Mouse (Mus musculus): ENCODE measurements around the gene Cnpy3. TPM values are rescaled to one million over a fixed set of nuclear protein-coding genes. Genes with fewer than 3 reads are reported as not detected.

The Cnpy3 gene
- polyA plus RNA-seq, 1 experiment from 2014 or later = 54.9 TPM

- H3K4me3 ChIP-seq (ENCODE audit: low read depth, low read length) = peak overlapping the region; percentile 76
- H3K9me3 ChIP-seq (ENCODE audit: control insufficient read depth, low read length) = no peaks in the 10 kb centered on the region
- H3K27me3 ChIP-seq (ENCODE audit: control insufficient read depth, insufficient read depth, low read length) = no peaks in the 10 kb centered on the region
- H3K36me3 ChIP-seq (ENCODE audit: control insufficient read depth, insufficient read depth, low read length) = no peaks in the 10 kb centered on the region
- H3K27ac ChIP-seq (ENCODE audit: low read depth, low read length) = peak overlapping the region; percentile 69
- WGBS = 7% methylated on average over 39 of the region's 41 CpGs
- DNase-seq (ENCODE audit: low spot score) (no peak), ATAC-seq (ENCODE audit: insufficient read depth, low FRiP score, low TSS enrichment) (peak; percentile 81)
- H3K4me2 ChIP-seq (ENCODE audit: low read depth) = peak overlapping the region; percentile 76
- H3K4me1 ChIP-seq (ENCODE audit: control insufficient read depth, insufficient read depth, low read length) = peaks cover 17% of the 10 kb centered on the region
- H3K9ac ChIP-seq (ENCODE audit: low read length) = peak overlapping the region; percentile 73
Observed at GRCm38 (mm10) chr17:46703971-46704886, 47.8 kb downstream of the Cnpy3 start.

- Histone ChIP-seq H3K4me2 (ENCODE audit: low read depth) (no peak overlapping the region), H3K36me3 (ENCODE audit: control insufficient read depth, insufficient read depth, low read length) (no peaks in the 10 kb centered on the region; the same call in 1 of the 2 replicates), H3K4me1 (ENCODE audit: control insufficient read depth, insufficient read depth, low read length) (peaks cover 17% of the 10 kb centered on the region), H3K27ac (ENCODE audit: low read depth, low read length) (no peak overlapping the region), H3K27me3 (ENCODE audit: control insufficient read depth, insufficient read depth, low read length) (no peaks in the 10 kb centered on the region), H3K9me3 (ENCODE audit: control insufficient read depth, low read length) (no peaks in the 10 kb centered on the region), H3K4me3 (ENCODE audit: low read depth, low read length) (no peak overlapping the region; the same call in 1 of the 2 replicates), H3K9ac (ENCODE audit: low read length) (peak overlapping the region; percentile 39; the same call in 1 of the 2 replicates)
- no peak for DNase-seq (ENCODE audit: low spot score)
- WGBS = 87% methylated on average over 5 of the region's 5 CpGs
- no peak for ATAC-seq (ENCODE audit: insufficient read depth, low FRiP score, low TSS enrichment)
Observed at GRCm38 (mm10) chr17:46702506-46702905, 49.5 kb downstream of the Cnpy3 start.

- DNase-seq (ENCODE audit: low spot score) (no peak), ATAC-seq (ENCODE audit: insufficient read depth, low FRiP score, low TSS enrichment) (no peak)
- H3K4me2 ChIP-seq (ENCODE audit: low read depth) = no peak overlapping the region
- H3K4me1 ChIP-seq (ENCODE audit: control insufficient read depth, insufficient read depth, low read length) = peaks cover 17% of the 10 kb centered on the region
- H3K27ac ChIP-seq (ENCODE audit: low read depth, low read length) = no peak overlapping the region
- WGBS = 92% methylated on average over 12 of the region's 12 CpGs
- H3K36me3 ChIP-seq (ENCODE audit: control insufficient read depth, insufficient read depth, low read length) = no peaks in the 10 kb centered on the region; the same call in 1 of the 2 replicates
- no peaks in the 10 kb centered on the region for H3K27me3 ChIP-seq (ENCODE audit: control insufficient read depth, insufficient read depth, low read length)
- H3K9ac ChIP-seq (ENCODE audit: low read length) = no peak overlapping the region
- H3K4me3 ChIP-seq (ENCODE audit: low read depth, low read length) = no peak overlapping the region
- H3K9me3 ChIP-seq (ENCODE audit: control insufficient read depth, low read length) = no peaks in the 10 kb centered on the region
Observed at GRCm38 (mm10) chr17:46702100-46702499, 49.9 kb downstream of the Cnpy3 start.

GRCm38 (mm10) chr17:46701489-46701888 is 50.5 kb downstream of the Cnpy3 start:
- H3K27ac ChIP-seq (ENCODE audit: low read depth, low read length) = no peak overlapping the region
- no peak overlapping the region for H3K4me2 ChIP-seq (ENCODE audit: low read depth)
- no peaks in the 10 kb centered on the region for H3K9me3 ChIP-seq (ENCODE audit: control insufficient read depth, low read length)
- no peak overlapping the region for H3K4me3 ChIP-seq (ENCODE audit: low read depth, low read length)
- WGBS = 89% methylated on average over 12 of the region's 12 CpGs
- no peaks in the 10 kb centered on the region; the same call in 1 of the 2 replicates for H3K36me3 ChIP-seq (ENCODE audit: control insufficient read depth, insufficient read depth, low read length)
- H3K9ac ChIP-seq (ENCODE audit: low read length) = no peak overlapping the region; the same call in 1 of the 2 replicates
- no peaks in the 10 kb centered on the region for H3K27me3 ChIP-seq (ENCODE audit: control insufficient read depth, insufficient read depth, low read length)
- no peak for ATAC-seq (ENCODE audit: insufficient read depth, low FRiP score, low TSS enrichment)
- DNase-seq (ENCODE audit: low spot score) = no peak
- H3K4me1 ChIP-seq (ENCODE audit: control insufficient read depth, insufficient read depth, low read length) = peaks cover 17% of the 10 kb centered on the region

- DNase-seq (ENCODE audit: low spot score) (no peak), ATAC-seq (ENCODE audit: insufficient read depth, low FRiP score, low TSS enrichment) (no peak)
- Histone ChIP-seq H3K4me1 (ENCODE audit: control insufficient read depth, insufficient read depth, low read length) (peaks cover 17% of the 10 kb centered on the region), H3K4me2 (ENCODE audit: low read depth) (no peak overlapping the region), H3K36me3 (ENCODE audit: control insufficient read depth, insufficient read depth, low read length) (no peaks in the 10 kb centered on the region; the same call in 1 of the 2 replicates), H3K9ac (ENCODE audit: low read length) (no peak overlapping the region), H3K27ac (ENCODE audit: low read depth, low read length) (no peak overlapping the region), H3K9me3 (ENCODE audit: control insufficient read depth, low read length) (no peaks in the 10 kb centered on the region), H3K4me3 (ENCODE audit: low read depth, low read length) (no peak overlapping the region), H3K27me3 (ENCODE audit: control insufficient read depth, insufficient read depth, low read length) (no peaks in the 10 kb centered on the region)
- 90% methylated on average over 3 of the region's 3 CpGs for WGBS
Observed at GRCm38 (mm10) chr17:46699912-46700311, 52.1 kb downstream of the Cnpy3 start.

GRCm38 (mm10) chr17:46699245-46699644 is 52.8 kb downstream of the Cnpy3 start:
- WGBS = 48% methylated on average over 5 of the region's 5 CpGs
- H3K9ac ChIP-seq (ENCODE audit: low read length) = no peak overlapping the region
- ATAC-seq (ENCODE audit: insufficient read depth, low FRiP score, low TSS enrichment) (no peak), DNase-seq (ENCODE audit: low spot score) (no peak)
- no peaks in the 10 kb centered on the region; the same call in 1 of the 2 replicates for H3K36me3 ChIP-seq (ENCODE audit: control insufficient read depth, insufficient read depth, low read length)
- H3K27me3 ChIP-seq (ENCODE audit: control insufficient read depth, insufficient read depth, low read length) = no peaks in the 10 kb centered on the region
- H3K4me1 ChIP-seq (ENCODE audit: control insufficient read depth, insufficient read depth, low read length) = peaks cover 17% of the 10 kb centered on the region
- no peaks in the 10 kb centered on the region for H3K9me3 ChIP-seq (ENCODE audit: control insufficient read depth, low read length)
- H3K27ac ChIP-seq (ENCODE audit: low read depth, low read length) = no peak overlapping the region
- no peak overlapping the region for H3K4me3 ChIP-seq (ENCODE audit: low read depth, low read length)
- H3K4me2 ChIP-seq (ENCODE audit: low read depth) = no peak overlapping the region

GRCm38 (mm10) chr17:46698515-46698914 is 53.5 kb downstream of the Cnpy3 start:
- H3K9me3 ChIP-seq (ENCODE audit: control insufficient read depth, low read length) = no peaks in the 10 kb centered on the region
- ATAC-seq (ENCODE audit: insufficient read depth, low FRiP score, low TSS enrichment) (no peak), DNase-seq (ENCODE audit: low spot score) (no peak)
- no peaks in the 10 kb centered on the region for H3K27me3 ChIP-seq (ENCODE audit: control insufficient read depth, insufficient read depth, low read length)
- H3K9ac ChIP-seq (ENCODE audit: low read length) = no peak overlapping the region
- H3K36me3 ChIP-seq (ENCODE audit: control insufficient read depth, insufficient read depth, low read length) = no peaks in the 10 kb centered on the region; the same call in 1 of the 2 replicates
- WGBS = 85% methylated on average over 6 of the region's 6 CpGs
- peaks cover 10% of the 10 kb centered on the region for H3K4me1 ChIP-seq (ENCODE audit: control insufficient read depth, insufficient read depth, low read length)
- no peak overlapping the region for H3K4me3 ChIP-seq (ENCODE audit: low read depth, low read length)
- no peak overlapping the region for H3K4me2 ChIP-seq (ENCODE audit: low read depth)
- no peak overlapping the region for H3K27ac ChIP-seq (ENCODE audit: low read depth, low read length)

GRCm38 (mm10) chr17:46694517-46695063 is 57.4 kb downstream of the Cnpy3 start:
- no peaks in the 10 kb centered on the region for H3K9me3 ChIP-seq (ENCODE audit: control insufficient read depth, low read length)
- no peak overlapping the region for H3K9ac ChIP-seq (ENCODE audit: low read length)
- no peak overlapping the region for H3K27ac ChIP-seq (ENCODE audit: low read depth, low read length)
- no peak overlapping the region for H3K4me3 ChIP-seq (ENCODE audit: low read depth, low read length)
- no peaks in the 10 kb centered on the region for H3K4me1 ChIP-seq (ENCODE audit: control insufficient read depth, insufficient read depth, low read length)
- no peak for DNase-seq (ENCODE audit: low spot score)
- WGBS = 72% methylated on average over 1 of the region's 1 CpGs
- H3K36me3 ChIP-seq (ENCODE audit: control insufficient read depth, insufficient read depth, low read length) = no peaks in the 10 kb centered on the region; the same call in 1 of the 2 replicates
- H3K27me3 ChIP-seq (ENCODE audit: control insufficient read depth, insufficient read depth, low read length) = no peaks in the 10 kb centered on the region
- ATAC-seq (ENCODE audit: insufficient read depth, low FRiP score, low TSS enrichment) = no peak
- H3K4me2 ChIP-seq (ENCODE audit: low read depth) = no peak overlapping the region

All from neural tube, embryonic 11.5 days (tissue).